Mouse (Mus musculus) monocyte, adult 5-6 weeks (primary cell): Measurements from ENCODE around the gene Cdh9. TPM values are rescaled to one million over a fixed set of nuclear protein-coding genes. Genes with fewer than 3 reads are reported as not detected.

ENCODE experiments used
- ATAC-seq: fragments of 153-309, 156-312 bp; replicated peaks from 2 replicates; pipeline ENCODE4 v1.8.0; 2017; ENCODE audit warnings: mild to moderate bottlenecking; ENCODE audit not compliant: low TSS enrichment, insufficient number of reproducible peaks, severe bottlenecking, poor library complexity, low FRiP score
- total RNA-seq: library from RNA; stranded (forward); fragments of 200-1000, 200-491, 200-594 nt; gene quantifications from 3 replicates; pipeline ENCODE4 v1.2.3, GENCODE M21; 2017

The Cdh9 gene
- not detected in 3 replicates for total RNA-seq

GRCm38 (mm10) chr15:16728470-16729011, at the start of gene Cdh9:
Gene Cdh9, plus strand, starts transcription at chr15:16728756.
- ATAC-seq: no peak

GRCm38 (mm10) chr15:16679096-16679495, 49.5 kb upstream of the Cdh9 start:
- no peak for ATAC-seq

GRCm38 (mm10) chr15:16699821-16700220, 28.7 kb upstream of the Cdh9 start:
- no peak for ATAC-seq

- ATAC-seq: no peak
Measured at GRCm38 (mm10) chr15:16702340-16702739, 26.2 kb upstream of the Cdh9 start.

GRCm38 (mm10) chr15:16739088-16739487, 10.5 kb downstream of the Cdh9 start:
- ATAC-seq: no peak

GRCm38 (mm10) chr15:16746672-16747071, 18.1 kb downstream of the Cdh9 start:
- ATAC-seq: no peak

GRCm38 (mm10) chr15:16763252-16763651, 34.7 kb downstream of the Cdh9 start:
- ATAC-seq: no peak

- no peak for ATAC-seq
Measured at GRCm38 (mm10) chr15:16784575-16784974, 56.0 kb downstream of the Cdh9 start.

GRCm38 (mm10) chr15:16792857-16793256, 64.3 kb downstream of the Cdh9 start:
- ATAC-seq: no peak

GRCm38 (mm10) chr15:16801302-16801701, 72.7 kb downstream of the Cdh9 start:
- ATAC-seq: no peak

GRCm38 (mm10) chr15:16810787-16811186, 82.2 kb downstream of the Cdh9 start:
- ATAC-seq: no peak

- ATAC-seq: no peak
Measured at GRCm38 (mm10) chr15:16814035-16814434, 85.5 kb downstream of the Cdh9 start.

GRCm38 (mm10) chr15:16834761-16835160, 106.2 kb downstream of the Cdh9 start:
- no peak for ATAC-seq

GRCm38 (mm10) chr15:16882542-16882941, 154.0 kb downstream of the Cdh9 start:
- no peak for ATAC-seq

- ATAC-seq: no peak
Measured at GRCm38 (mm10) chr15:16896674-16897073, 168.1 kb downstream of the Cdh9 start.
